Mouse (Mus musculus) midbrain, embryonic 16.5 days (tissue): ENCODE results near the gene Tyro3. TPM values are rescaled to one million over a fixed set of nuclear protein-coding genes. Genes with fewer than 3 reads are reported as not detected.

ENCODE experiments used
- ATAC-seq: fragments of 200-750 bp; cut with Nextera tagmentation; 2 replicates; pipeline ENCODE4 v1.8.0; 2017; ENCODE audit warnings: moderate TSS enrichment
- H3K27ac ChIP-seq: fragments of 300-500 bp; sonication (generic); 2 replicates; pipeline ENCODE4 v1.5.1; 2014; ENCODE audit warnings: mild to moderate bottlenecking, low read length, mixed read lengths
- H3K27me3 ChIP-seq: fragments of 300-500 bp; sonication (generic); 2 replicates; pipeline ENCODE4 v1.6.1; 2014; ENCODE audit warnings: low read depth, low read length, mixed read lengths; ENCODE audit not compliant: control insufficient read depth, insufficient read depth
- H3K36me3 ChIP-seq: fragments of 300-500 bp; sonication (generic); 2 replicates; pipeline ENCODE4 v1.6.1; 2014; ENCODE audit warnings: mild to moderate bottlenecking, low read length, moderate library complexity, mixed read lengths; ENCODE audit not compliant: control insufficient read depth, insufficient read depth
- H3K4me1 ChIP-seq: fragments of 300-500 bp; sonication (generic); 2 replicates; pipeline ENCODE4 v1.6.1; 2014; ENCODE audit warnings: mild to moderate bottlenecking, low read length, mixed read lengths; ENCODE audit not compliant: control insufficient read depth, insufficient read depth
- H3K4me2 ChIP-seq: fragments of 300-500 bp; sonication (generic); 2 replicates; pipeline ENCODE4 v1.6.1; 2014; ENCODE audit warnings: mild to moderate bottlenecking, low read length, mixed read lengths
- H3K4me3 ChIP-seq: fragments of 300-500 bp; sonication (generic); 2 replicates; pipeline ENCODE4 v1.5.1; 2014; ENCODE audit warnings: low read depth, mild to moderate bottlenecking, low read length, moderate library complexity, mixed read lengths
- H3K9ac ChIP-seq: fragments of 300-500 bp; sonication (generic); 2 replicates; pipeline ENCODE4 v1.6.1; 2014; ENCODE audit warnings: low read depth, low read length, mixed read lengths
- H3K9me3 ChIP-seq: fragments of 300-500 bp; sonication (generic); replicated peaks from 2 replicates; pipeline ENCODE4 v1.6.1; 2014; ENCODE audit warnings: mild to moderate bottlenecking, low read length, mixed read lengths; ENCODE audit not compliant: control insufficient read depth, poor library complexity, severe bottlenecking
- WGBS: fragments of 180-500 bp; shearing (Covaris S2); extraction: QIAGEN DNeasy Blood & Tissue Kit; methylation state at CpG from one replicate; pipeline ENCODE4 v1.1.7; 2014; 5-methylcytosine and 5-hydroxymethylcytosine counted together
- polyA plus RNA-seq: library from polyadenylated mRNA; unstranded; fragments of >200 nt; fragmentation: Nextera tagmentation; extraction: Ambion mirVana; gene quantifications from 2 replicates; pipeline ENCODE4 v1.2.1, GENCODE M21; 2015

The Tyro3 gene
- polyA plus RNA-seq, 1 experiment from 2014 or later, result 24.4 TPM

GRCm38 (mm10) chr2:119864484-119864883 is 67.0 kb downstream of the Tyro3 start:
- Histone ChIP-seq H3K36me3 (no peaks in the 10 kb centered on the region), H3K9me3 (no peaks in the 10 kb centered on the region), H3K4me1 (no peaks in the 10 kb centered on the region), H3K4me2 (no peak overlapping the region), H3K27me3 (no peaks in the 10 kb centered on the region), H3K4me3 (no peak overlapping the region), H3K9ac (no peak overlapping the region), H3K27ac (no peak overlapping the region)
- ATAC-seq, result no peak
- WGBS, result 84% methylated on average over 4 of the region's 4 CpGs

Other genes with a start within 250 kb of the Tyro3 start
- gene Nusap1, start 179.4 kb upstream of the Tyro3 start, polyA plus RNA-seq, result 7.1 and 9.6 TPM in 2 replicates
- 3.4 and 3.7 TPM in 2 replicates for gene Oip5, start 179.3 kb upstream of the Tyro3 start, polyA plus RNA-seq
- gene Ndufaf1, start 134.9 kb upstream of the Tyro3 start, polyA plus RNA-seq, result 39.0 and 43.0 TPM in 2 replicates
- 53.3 and 58.6 TPM in 2 replicates for gene Rtf1, start 122.7 kb upstream of the Tyro3 start, polyA plus RNA-seq
- 0.19 TPM in 2 replicates for gene Itpka, start 55.4 kb upstream of the Tyro3 start, polyA plus RNA-seq
- gene Ltk, start 37.3 kb upstream of the Tyro3 start, polyA plus RNA-seq, result 2.0 and 2.7 TPM in 2 replicates
- gene Rpap1, start 10.2 kb upstream of the Tyro3 start, polyA plus RNA-seq, result 16.9 and 17.5 TPM in 2 replicates
- gene Mga, start 99.5 kb downstream of the Tyro3 start, polyA plus RNA-seq, result 24.0 and 26.6 TPM in 2 replicates
- gene Mapkbp1, start 175.0 kb downstream of the Tyro3 start, polyA plus RNA-seq, result 8.3 and 9.3 TPM in 2 replicates
- 16.7 and 19.7 TPM in 2 replicates for gene Jmjd7, start 229.8 kb downstream of the Tyro3 start, polyA plus RNA-seq
- gene Gm28042, start 229.8 kb downstream of the Tyro3 start, polyA plus RNA-seq, result 4.6 and 6.3 TPM in 2 replicates
- 3.9 and 5.0 TPM in 2 replicates for gene Pla2g4b, start 235.7 kb downstream of the Tyro3 start, polyA plus RNA-seq